Mouse (Mus musculus) limb, embryonic 10.5 days (tissue): ENCODE measurements around the gene Brd3os. TPM values are rescaled to one million over a fixed set of nuclear protein-coding genes. Genes with fewer than 3 reads are reported as not detected.

ENCODE experiments used
- DNase-seq: peaks from one replicate; pipeline ENCODE4 v3.0.0-alpha.2; 2017; ENCODE audit warnings: low spot score
- H3K27ac ChIP-seq: fragments of 300-500 bp; sonication (generic); 2 replicates; pipeline ENCODE4 v1.5.1; 2016; ENCODE audit warnings: mild to moderate bottlenecking
- H3K27me3 ChIP-seq: fragments of 300-500 bp; sonication (generic); 2 replicates; pipeline ENCODE4 v1.6.1; 2016; ENCODE audit warnings: low read depth, mild to moderate bottlenecking; ENCODE audit not compliant: poor library complexity, severe bottlenecking
- H3K36me3 ChIP-seq: fragments of 300-500 bp; sonication (generic); 2 replicates; pipeline ENCODE4 v1.6.1; 2016; ENCODE audit warnings: mild to moderate bottlenecking, moderate library complexity
- H3K4me1 ChIP-seq: fragments of 300-500 bp; sonication (generic); 2 replicates; pipeline ENCODE4 v1.6.1; 2016
- H3K4me3 ChIP-seq: fragments of 300-500 bp; sonication (generic); 2 replicates; pipeline ENCODE4 v1.5.1; 2016; ENCODE audit warnings: mild to moderate bottlenecking, moderate library complexity
- H3K9me3 ChIP-seq: fragments of 300-500 bp; sonication (generic); replicated peaks from 2 replicates; pipeline ENCODE4 v1.6.1; 2016; ENCODE audit warnings: mild to moderate bottlenecking
- WGBS: fragments of 180-500 bp; shearing (Covaris S2); methylation state at CpG from one replicate; pipeline ENCODE4 v1.1.7; 2016; 5-methylcytosine and 5-hydroxymethylcytosine counted together
- microRNA-seq: library from miRNA; unstranded; fragments of <30 nt; microRNA quantifications from one replicate; pipeline ENCODE4, GENCODE M21; 2017
- polyA plus RNA-seq: library from polyadenylated mRNA; unstranded; fragments of >200 nt; fragmentation: Nextera tagmentation; extraction: Ambion mirVana; gene quantifications from 2 replicates; pipeline ENCODE4 v1.2.1, GENCODE M21; 2016

Gene Brd3os
- polyA plus RNA-seq, 1 experiment from 2014 or later = 7.6 TPM

DNA sequence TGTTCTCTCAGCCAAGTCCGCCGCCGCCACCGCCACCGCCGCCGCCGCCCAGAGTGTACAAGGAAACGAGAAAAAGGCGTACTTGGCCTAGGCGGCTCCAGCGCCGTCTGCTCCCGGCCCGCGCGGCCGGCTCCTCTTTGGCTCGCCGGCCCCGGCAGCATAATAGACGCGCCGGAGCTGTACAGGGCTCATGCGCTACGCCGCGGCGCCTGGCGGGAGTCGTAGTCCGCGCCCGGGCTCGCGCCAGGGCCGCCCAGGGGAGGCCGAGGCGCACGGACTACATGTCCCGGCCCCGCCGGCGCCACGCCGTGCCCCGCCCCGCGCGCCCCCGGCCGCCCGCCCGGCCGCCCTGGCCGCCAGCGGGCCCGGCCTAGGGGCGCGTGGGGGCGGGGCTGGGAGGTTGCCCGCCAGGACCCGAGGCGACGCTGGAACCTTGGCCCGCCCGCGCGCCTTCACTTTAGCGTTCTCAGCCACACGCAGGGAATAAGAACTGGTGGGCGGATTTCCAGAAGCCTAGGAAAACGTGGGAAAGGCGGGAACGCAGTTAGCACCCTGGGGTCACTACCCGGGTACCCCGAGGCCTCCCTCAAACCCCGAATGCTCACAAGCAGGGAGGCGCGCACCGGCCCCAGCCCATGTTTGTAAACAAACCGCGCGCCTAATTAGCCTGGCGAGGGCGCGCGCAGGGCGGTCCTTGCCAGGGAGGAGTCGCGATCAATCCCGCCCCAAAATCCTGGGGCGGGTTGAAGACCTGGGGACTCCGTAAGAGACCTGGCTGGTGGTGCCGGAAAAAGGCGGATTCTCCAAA, 33.6 kb downstream of the Brd3os start:
- peaks cover 45% of the 10 kb centered on the region for H3K4me1 ChIP-seq
- H3K9me3 ChIP-seq = no peaks in the 10 kb centered on the region
- H3K27me3 ChIP-seq = no peaks in the 10 kb centered on the region
- H3K27ac ChIP-seq = peak overlapping the region; percentile 99
- peak; percentile 91 for DNase-seq
- peak overlapping the region; percentile 83 for H3K4me3 ChIP-seq
- H3K36me3 ChIP-seq = peaks cover 28% of the 10 kb centered on the region
- under 1% methylated on average over 96 of the region's 96 CpGs for WGBS

DNA sequence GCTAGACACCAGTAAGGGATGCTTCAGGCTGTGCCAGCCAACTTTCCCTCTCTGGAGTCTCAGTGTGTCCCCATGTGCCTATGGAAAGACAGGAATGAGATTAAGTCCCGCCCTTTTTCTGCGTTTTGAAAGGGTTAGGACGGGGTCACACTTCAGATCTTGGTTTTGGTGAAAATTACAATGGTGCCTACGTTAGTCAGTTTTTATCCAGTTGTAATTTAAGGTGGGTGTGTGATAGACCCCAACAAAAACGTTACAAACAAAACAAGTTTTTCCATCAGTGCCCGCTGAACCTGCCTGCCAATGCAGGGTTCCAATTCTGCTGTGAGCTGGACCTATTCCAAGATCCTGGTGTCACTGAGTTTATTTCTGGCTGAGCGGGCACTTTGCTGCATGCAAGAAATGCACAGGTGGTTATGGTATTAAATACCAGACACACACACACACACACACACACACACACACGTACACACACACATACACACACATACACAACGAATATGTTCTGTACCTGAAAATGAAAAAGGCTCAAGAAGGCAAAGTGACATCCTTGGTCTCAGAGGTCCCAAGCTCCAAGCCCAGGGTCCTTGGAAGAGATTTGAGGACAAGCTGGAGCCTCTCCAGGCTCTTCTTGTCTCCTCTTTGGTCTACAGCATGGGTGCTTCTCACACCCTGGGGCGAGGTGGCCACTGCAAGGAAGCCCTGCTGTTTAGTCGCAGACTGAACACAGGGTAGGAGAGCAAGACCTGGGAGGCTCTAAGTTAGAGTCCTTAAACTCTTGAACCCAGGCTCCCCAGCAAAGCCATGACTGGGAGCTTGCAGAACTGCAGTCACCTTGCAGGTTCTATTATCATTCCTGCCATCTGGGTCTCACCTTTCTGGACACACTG, 34.4 kb downstream of the Brd3os start:
- Histone ChIP-seq H3K36me3 (peaks cover 19% of the 10 kb centered on the region), H3K9me3 (no peaks in the 10 kb centered on the region), H3K27ac (peak overlapping the region; percentile 99), H3K27me3 (no peaks in the 10 kb centered on the region), H3K4me1 (peaks cover 37% of the 10 kb centered on the region), H3K4me3 (peak overlapping the region; percentile 83)
- WGBS = 37% methylated on average over 11 of the region's 11 CpGs
- DNase-seq = no peak

GRCm38 (mm10) chr2:27479821-27480220, 37.7 kb downstream of the Brd3os start:
- Histone ChIP-seq H3K9me3 (no peaks in the 10 kb centered on the region), H3K4me1 (peaks cover 8% of the 10 kb centered on the region), H3K27me3 (no peaks in the 10 kb centered on the region), H3K27ac (no peak overlapping the region), H3K36me3 (no peaks in the 10 kb centered on the region), H3K4me3 (no peak overlapping the region)
- 87% methylated on average over 4 of the region's 4 CpGs for WGBS
- DNase-seq = no peak

- no peaks in the 10 kb centered on the region for H3K27me3 ChIP-seq
- peaks cover 8% of the 10 kb centered on the region for H3K4me1 ChIP-seq
- no peaks in the 10 kb centered on the region for H3K9me3 ChIP-seq
- H3K27ac ChIP-seq = no peak overlapping the region
- DNase-seq = no peak
- WGBS = 79% methylated on average over 4 of the region's 4 CpGs
- H3K4me3 ChIP-seq = no peak overlapping the region
- no peaks in the 10 kb centered on the region for H3K36me3 ChIP-seq
These were observed 38.2 kb downstream of the Brd3os start for GRCm38 (mm10) chr2:27480367-27480766.

GRCm38 (mm10) chr2:27482265-27482861, 40.2 kb downstream of the Brd3os start:
- Histone ChIP-seq H3K9me3 (no peaks in the 10 kb centered on the region), H3K27ac (no peak overlapping the region), H3K4me1 (no peaks in the 10 kb centered on the region), H3K4me3 (no peak overlapping the region), H3K36me3 (no peaks in the 10 kb centered on the region), H3K27me3 (no peaks in the 10 kb centered on the region)
- no peak for DNase-seq
- WGBS = 90% methylated on average over 7 of the region's 7 CpGs

GRCm38 (mm10) chr2:27486725-27487124, 44.6 kb downstream of the Brd3os start:
- Histone ChIP-seq H3K27me3 (no peaks in the 10 kb centered on the region), H3K4me1 (no peaks in the 10 kb centered on the region), H3K4me3 (no peak overlapping the region), H3K27ac (no peak overlapping the region), H3K9me3 (no peaks in the 10 kb centered on the region), H3K36me3 (no peaks in the 10 kb centered on the region)
- no peak for DNase-seq
- whole genome bisulfite sequencing = 68% methylated on average over 4 of the region's 4 CpGs

DNA sequence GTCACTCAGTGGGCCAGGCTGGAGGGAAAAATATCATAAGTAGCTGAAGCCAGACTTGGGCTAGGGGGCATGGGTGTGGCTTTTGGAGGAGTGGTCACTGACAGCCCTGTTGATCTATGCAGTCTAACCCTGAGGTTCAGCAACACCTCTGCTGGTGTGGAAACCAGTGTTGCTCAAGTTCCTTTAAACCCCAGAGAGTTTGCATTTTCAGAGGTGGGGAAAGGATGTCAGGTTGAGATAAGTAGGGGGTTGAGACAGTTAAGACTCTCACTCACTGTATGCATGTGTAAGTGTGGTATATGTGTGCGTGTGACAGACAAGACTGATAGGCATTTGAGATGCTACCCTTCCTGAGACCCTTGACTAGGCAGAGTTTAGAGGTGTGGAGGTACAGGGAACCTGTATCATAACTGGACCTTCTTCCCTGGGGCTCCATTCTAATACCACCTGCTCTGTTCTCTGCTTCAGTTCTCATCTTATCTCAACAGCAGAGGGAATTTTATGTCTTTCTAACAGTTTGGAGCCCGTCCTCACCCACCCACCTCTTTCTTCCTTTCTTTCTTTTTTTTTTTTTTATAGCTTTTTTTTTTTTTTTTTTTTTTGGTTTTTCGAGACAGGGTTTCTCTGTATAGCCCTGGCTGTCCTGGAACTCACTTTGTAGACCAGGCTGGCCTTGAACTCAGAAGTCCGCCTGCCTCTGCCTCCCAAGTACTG, 45.4 kb downstream of the Brd3os start:
- Histone ChIP-seq H3K36me3 (no peaks in the 10 kb centered on the region), H3K27me3 (no peaks in the 10 kb centered on the region), H3K9me3 (no peaks in the 10 kb centered on the region), H3K4me1 (no peaks in the 10 kb centered on the region), H3K4me3 (no peak overlapping the region), H3K27ac (no peak overlapping the region)
- DNase-seq = no peak
- WGBS = 84% methylated on average over 3 of the region's 4 CpGs

DNA sequence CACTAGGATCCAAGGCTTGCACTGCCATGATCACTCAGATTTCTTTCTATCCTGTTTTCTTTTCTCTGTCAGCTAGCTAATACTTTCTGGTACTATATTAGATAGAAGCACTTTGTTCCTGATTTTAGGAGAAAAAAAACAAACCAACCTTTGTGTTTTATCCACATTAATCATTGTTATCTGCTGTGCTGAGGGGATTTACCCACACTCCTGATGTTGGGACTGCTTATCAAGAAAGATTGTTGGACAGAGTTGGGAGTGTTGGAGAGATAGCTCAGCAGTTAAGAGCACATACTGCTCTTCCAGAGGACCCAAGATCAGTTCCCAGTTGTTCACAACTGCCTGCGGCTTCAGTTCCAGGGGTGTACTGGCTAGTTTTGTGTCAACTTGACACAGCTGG, 46.2 kb downstream of the Brd3os start:
- no peak overlapping the region for H3K4me3 ChIP-seq
- no peaks in the 10 kb centered on the region for H3K36me3 ChIP-seq
- H3K27me3 ChIP-seq = no peaks in the 10 kb centered on the region
- no peak overlapping the region for H3K27ac ChIP-seq
- WGBS = 100% methylated on average over 1 of the region's 1 CpGs
- H3K9me3 ChIP-seq = no peaks in the 10 kb centered on the region
- DNase-seq = no peak
- no peaks in the 10 kb centered on the region for H3K4me1 ChIP-seq

- Histone ChIP-seq H3K9me3 (no peaks in the 10 kb centered on the region), H3K27me3 (no peaks in the 10 kb centered on the region), H3K27ac (no peak overlapping the region), H3K36me3 (no peaks in the 10 kb centered on the region), H3K4me3 (no peak overlapping the region), H3K4me1 (peaks cover 3% of the 10 kb centered on the region; the same call in 1 of the 2 replicates)
- WGBS = 91% methylated on average over 2 of the region's 2 CpGs
- DNase-seq = no peak
These were observed 48.8 kb downstream of the Brd3os start for GRCm38 (mm10) chr2:27490939-27491338.

Small RNA genes within 50 kb of the gene (microRNA-seq; reads per million reads assigned to microRNA genes)
- not detected for gene Gm24049
- not detected for gene Mir7578

Other genes starting within 250 kb of the Brd3os start
- 2.5 and 3.1 TPM in 2 replicates for gene Sardh, start 194.0 kb upstream of the Brd3os start, polyA plus RNA-seq
- gene Vav2, start 15.3 kb upstream of the Brd3os start, polyA plus RNA-seq = 9.2 and 9.6 TPM in 2 replicates
- 188 and 193 TPM in 2 replicates for gene Brd3, start 65.3 kb downstream of the Brd3os start, polyA plus RNA-seq
- gene Wdr5, start 72.8 kb downstream of the Brd3os start, polyA plus RNA-seq = 94.0 and 95.2 TPM in 2 replicates
- gene Rxra, start 234.1 kb downstream of the Brd3os start, polyA plus RNA-seq = 8.7 and 10.9 TPM in 2 replicates